Mouse (Mus musculus) erythroblast, embryonic 14.5 days (primary cell): ENCODE data around the gene Casp4. TPM values are rescaled to one million over a fixed set of nuclear protein-coding genes. Genes with fewer than 3 reads are reported as not detected.

ENCODE experiments used
- H3K27me3 ChIP-seq: 2 replicates; pipeline ENCODE4 v1.6.1; 2012; ENCODE audit warnings: inconsistent platforms; ENCODE audit not compliant: control insufficient read depth
- H3K36me3 ChIP-seq: 2 replicates; pipeline ENCODE4 v1.6.1; 2012; ENCODE audit warnings: mild to moderate bottlenecking, inconsistent platforms; ENCODE audit not compliant: control insufficient read depth
- H3K4me1 ChIP-seq: 2 replicates; pipeline ENCODE4 v1.6.1; 2012; ENCODE audit warnings: inconsistent platforms; ENCODE audit not compliant: control insufficient read depth
- H3K4me3 ChIP-seq: replicated peaks from 2 replicates; pipeline ENCODE3; 2012; ENCODE audit warnings: moderate library complexity, mild to moderate bottlenecking, inconsistent platforms
- H3K9me3 ChIP-seq: 2 replicates; pipeline ENCODE4 v1.6.1; 2012; ENCODE audit warnings: low read length, inconsistent platforms, mixed read lengths; ENCODE audit not compliant: control insufficient read depth
- GATA1 ChIP-seq: IDR thresholded peaks from 2 replicates; pipeline ENCODE4 v1.6.1; 2012; ENCODE audit warnings: low read length, inconsistent platforms, mixed read lengths
- TAL1 ChIP-seq: IDR thresholded peaks from 3 replicates; pipeline ENCODE4 v1.6.1; 2012; ENCODE audit warnings: low read length, inconsistent platforms, mixed read lengths
- polyA plus RNA-seq: library from polyadenylated mRNA; stranded (reverse); fragments of >175 nt; gene quantifications from 2 replicates; pipeline ENCODE4 v1.2.3, GENCODE M21; 2012

Casp4 gene
- polyA plus RNA-seq, 1 experiment = not detected

GRCm38 (mm10) chr9:5353673-5354072 lies 45.0 kb downstream of the Casp4 start:
- H3K27me3 ChIP-seq = no peaks in the 10 kb centered on the region
- no peaks in the 10 kb centered on the region for H3K9me3 ChIP-seq
- no peak overlapping the region for H3K4me3 ChIP-seq
- H3K36me3 ChIP-seq = no peaks in the 10 kb centered on the region
- TF ChIP-seq TAL1 = no peak
- TF ChIP-seq GATA1 = no peak
- H3K4me1 ChIP-seq = no peaks in the 10 kb centered on the region

DNA sequence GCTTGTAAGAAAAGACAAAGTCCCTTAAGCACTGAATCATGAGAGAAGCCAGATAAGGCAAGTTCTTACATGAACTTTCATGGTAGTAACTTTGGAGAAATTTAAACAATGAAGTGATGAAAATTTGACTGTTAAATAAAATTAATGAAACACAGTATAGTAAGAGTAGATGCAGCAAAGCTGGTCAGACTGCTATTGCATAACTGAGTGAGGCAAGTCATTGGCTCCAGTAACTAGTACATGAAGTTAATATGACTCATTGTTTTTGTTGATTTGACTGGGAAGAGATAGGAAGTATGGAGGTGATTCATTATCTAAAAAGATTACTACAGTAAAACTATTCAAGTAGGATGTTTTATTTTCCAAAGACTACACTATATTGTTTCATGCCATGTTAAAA lies 48.2 kb downstream of the Casp4 start:
- H3K9me3 ChIP-seq = no peaks in the 10 kb centered on the region
- H3K4me1 ChIP-seq = no peaks in the 10 kb centered on the region
- H3K27me3 ChIP-seq = no peaks in the 10 kb centered on the region
- TF ChIP-seq TAL1 (no peak), GATA1 (no peak)
- H3K36me3 ChIP-seq = no peaks in the 10 kb centered on the region
- H3K4me3 ChIP-seq = no peak overlapping the region

Other genes starting within 250 kb of the Casp4 start
- gene Casp1, start 10.3 kb upstream of the Casp4 start, polyA plus RNA-seq = not detected in 2 replicates
- gene Casp12, start 36.6 kb downstream of the Casp4 start, polyA plus RNA-seq = not detected in 2 replicates